Mouse (Mus musculus): ENCODE results near the gene Srr.

The Srr gene

DNA sequence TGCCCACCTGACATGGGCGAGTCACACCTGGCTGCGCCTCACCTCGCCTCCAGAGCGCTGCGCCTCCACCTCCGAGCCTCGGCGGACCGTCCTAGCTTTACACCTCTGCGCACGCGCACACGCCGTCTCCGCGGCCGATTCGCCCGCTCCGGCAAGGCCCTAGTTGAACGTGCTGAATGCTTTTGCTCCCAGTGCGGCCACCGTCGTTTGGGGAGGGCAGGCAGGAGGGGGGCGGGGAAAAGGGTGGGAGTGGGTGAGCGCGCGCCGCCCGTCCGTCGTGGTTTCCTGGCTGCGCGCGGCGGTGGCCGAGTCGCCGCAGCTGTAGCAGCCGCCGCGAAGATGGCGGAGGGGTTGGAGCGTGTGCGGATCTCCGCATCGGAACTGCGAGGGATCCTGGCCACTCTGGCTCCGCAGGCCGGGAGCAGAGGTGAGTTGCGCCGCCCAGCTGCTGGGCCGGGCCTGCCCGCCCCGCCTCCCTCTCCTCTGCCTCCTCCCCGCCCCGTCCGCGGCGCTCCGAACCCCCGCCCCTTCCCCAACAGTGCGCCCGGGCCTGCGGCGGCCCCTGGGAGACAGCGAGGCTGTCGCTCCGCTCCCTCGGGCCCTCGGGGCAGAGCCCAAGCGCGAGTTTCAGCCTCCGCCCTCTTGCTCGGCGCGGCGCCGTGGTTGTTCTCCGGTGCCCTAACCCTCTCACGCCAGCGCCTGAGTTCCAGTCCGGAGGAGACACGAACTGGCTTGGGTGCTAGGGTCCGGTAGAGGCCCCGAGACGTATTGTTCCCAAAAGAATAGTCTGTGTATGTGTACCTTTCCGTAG, at the start of gene Srr, which contains the start of gene Smg6:
Gene Srr (minus strand): TSS at position 372 of the 811 bp plus-strand sequence.
Gene Smg6 (plus strand): TSS at position 247 of the 811 bp plus-strand sequence.
- peak; percentile 83 for ATAC-seq (ENCODE audit: low TSS enrichment)

DNA sequence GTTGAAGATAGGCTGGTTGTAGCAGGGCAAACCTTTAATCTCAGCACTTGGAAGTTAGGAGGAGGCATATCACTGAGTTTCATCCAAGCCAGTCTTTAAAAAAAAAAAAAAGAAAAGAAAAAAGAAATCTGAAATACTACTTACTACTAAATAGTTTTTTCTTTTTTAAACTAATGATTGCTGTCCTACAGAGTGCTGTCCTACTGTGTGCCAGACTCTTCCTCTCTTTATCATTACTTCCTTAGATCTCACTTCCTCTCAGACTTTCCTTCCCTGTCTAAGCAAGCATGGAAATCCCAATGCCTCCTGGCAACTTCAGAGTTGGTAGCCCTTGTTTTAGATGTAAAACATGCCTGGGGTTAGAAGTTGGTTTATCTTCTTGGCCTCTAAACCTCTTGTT, 48.9 kb upstream of the Srr start:
- ATAC-seq (ENCODE audit: low TSS enrichment): no peak

DNA sequence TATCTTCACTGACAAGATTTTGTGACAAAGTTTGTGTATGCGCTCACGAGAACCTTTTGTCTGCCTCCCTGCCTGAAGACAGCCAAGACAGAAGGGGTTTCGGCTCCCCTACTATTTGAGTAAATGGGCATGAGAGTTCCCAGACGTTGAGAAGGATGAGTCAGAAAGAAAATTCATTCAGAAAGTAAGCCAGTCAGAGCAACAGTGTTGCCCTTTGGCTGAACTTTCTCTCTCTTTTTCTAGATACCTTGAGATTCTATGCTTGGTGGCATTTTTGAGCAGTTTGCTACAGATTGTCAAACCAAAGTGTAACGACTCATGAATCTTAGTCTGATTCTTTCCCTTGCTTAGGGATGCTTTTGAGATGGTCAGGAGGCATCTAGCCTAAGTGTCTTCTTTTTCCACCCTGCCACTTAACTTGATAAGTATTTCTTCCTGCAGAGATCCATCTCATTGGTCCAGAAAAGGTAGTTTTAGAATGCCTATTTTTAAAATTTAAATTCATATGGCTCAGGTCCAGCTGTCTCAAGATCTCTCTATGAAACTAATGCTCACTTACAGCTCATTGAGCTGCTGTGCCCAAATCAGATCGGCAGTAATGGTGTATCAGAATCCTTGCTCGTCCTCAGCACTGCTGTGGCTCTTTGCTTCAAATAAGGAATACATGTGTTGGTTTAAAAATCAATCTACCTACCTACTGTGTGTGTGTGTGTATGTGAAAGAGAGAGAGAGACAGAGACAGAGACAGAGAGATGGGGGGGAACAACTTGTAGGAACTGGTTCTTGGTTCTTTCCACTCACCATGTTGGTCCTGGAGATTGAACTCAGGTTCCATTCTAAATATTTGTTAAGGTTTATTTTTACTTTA, 47.8 kb upstream of the Srr start:
- ATAC-seq (ENCODE audit: low TSS enrichment): no peak

DNA sequence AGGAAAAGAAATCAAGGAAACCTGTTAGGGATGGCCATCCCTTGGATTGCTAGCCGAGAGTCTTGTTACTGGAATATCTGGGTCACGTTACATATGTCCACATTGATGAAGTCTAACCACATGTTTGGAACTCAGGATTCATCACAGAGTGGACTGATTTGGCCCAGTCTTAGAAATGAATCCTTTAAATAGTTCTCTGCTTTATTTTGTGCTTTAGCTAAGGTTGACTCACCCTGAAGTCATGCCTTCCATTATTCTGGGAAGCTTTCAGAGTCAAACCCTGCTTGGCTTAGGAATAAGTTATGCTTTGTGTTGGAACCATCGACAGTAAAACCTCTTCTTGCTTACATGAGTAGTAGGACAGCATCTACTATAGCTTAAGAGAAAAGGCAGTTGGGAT, 39.8 kb upstream of the Srr start:
- no peak for ATAC-seq (ENCODE audit: low TSS enrichment)

DNA sequence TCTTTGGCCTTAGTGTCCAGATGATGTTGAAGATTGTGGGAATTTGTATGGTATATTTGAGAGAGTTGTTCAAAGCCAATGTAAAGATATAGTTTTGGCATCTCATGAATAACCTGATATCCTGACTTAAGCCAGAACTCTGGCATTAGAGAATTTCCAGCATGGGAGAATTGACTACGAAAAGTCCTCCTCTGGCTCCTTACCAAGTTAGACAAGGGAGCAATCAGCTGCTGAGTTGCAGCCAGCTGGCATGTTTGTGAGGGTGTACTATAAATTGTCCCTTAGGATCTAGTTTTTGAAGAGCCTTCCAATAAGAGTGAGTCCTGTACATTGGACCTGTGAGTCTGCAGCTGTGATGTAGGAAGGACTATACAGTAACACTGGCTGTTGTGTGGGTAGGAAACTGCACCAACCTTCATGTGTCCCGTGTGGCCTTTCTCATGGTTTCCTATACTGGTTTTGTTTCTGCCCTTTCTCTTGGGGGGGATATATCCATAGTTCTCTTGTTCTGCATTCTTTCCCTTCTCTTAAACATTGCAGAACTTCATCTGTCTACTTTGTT, 37.2 kb upstream of the Srr start:
- no peak; the same call in 1 of the 2 replicates for ATAC-seq (ENCODE audit: low TSS enrichment)

DNA sequence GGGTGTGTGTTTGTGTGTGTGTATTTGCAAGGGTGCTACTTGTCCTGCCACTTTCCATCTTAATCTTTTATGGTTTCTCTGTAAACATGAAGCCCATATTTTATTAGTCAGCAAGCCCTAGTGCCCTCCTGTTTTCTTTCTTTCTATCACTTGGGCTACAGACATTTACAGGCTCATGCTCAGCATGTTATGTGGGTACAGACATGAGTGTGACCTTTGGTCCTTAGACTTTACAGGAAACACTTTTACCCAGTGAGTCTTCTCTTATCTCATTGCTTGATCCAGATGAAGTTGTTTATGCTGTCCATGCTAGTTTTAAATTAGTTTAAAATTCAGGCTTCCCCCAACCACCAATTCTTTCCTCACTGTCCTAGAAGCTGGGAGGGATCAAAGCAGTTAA, 36.2 kb upstream of the Srr start:
- ATAC-seq (ENCODE audit: low TSS enrichment): no peak

DNA sequence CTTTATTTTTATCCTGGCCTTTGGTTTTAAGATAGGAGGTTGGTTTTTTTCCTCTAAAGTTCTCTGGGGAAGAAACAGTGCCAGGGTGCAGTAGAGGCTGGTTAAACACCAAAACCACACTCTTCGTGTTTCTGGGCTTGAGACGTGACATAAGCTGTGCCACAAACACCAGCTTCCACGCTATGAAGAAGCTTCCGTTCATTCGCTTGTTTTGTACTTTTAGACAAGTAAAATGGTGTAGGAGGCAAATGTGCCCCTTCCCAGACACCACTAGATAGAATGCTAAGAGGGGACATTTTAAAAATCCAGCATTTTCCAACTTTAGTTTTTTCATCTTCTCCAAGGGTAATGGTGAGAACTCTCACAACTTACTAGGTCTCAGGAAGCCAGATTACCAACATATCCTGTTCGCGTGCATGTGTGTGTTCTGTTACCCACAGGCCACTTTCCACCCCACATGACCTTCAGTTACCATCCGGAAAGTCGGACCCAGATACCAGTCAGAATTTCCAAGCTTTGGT, 34.3 kb upstream of the Srr start:
- no peak for ATAC-seq (ENCODE audit: low TSS enrichment)

DNA sequence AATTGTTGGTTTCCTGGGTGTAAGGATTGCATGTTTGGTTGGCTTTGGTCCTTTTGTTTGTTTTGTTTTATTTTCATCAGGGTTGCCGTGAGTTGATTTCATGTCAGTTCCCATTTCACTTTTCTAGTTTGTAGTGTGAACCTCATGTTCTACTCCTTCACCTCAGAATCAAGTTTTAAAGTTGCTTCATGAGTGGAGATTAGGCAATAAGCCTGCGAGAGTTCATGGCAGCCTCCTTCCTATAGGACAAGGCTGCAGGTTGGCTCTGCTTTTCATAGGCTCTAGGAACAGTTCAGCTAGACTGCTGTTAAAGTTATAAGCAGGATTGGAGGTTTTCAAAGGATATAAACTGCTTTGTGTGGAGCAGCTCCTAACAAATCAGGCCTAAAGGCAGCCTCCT, 33.8 kb upstream of the Srr start:
- ATAC-seq (ENCODE audit: low TSS enrichment): no peak

DNA sequence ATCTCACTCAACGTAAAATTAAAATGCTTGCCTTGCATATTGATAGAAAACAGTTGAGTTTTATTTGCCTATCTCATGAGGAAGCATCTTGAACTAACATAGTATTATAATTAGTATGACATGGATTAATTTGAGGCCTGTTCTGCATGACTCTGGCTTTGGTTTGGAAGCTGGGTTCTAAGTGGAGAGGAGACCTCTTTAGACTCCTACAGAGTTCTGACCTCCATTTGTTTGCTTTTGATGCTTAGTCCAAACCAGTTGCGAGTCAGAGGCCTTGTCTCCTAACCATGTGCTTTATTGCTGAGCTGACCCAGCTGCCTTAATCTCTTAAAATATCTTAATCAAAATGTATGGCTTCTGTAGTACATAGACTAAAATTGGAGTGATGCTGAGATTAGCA, 31.9 kb upstream of the Srr start:
- no peak for ATAC-seq (ENCODE audit: low TSS enrichment)

DNA sequence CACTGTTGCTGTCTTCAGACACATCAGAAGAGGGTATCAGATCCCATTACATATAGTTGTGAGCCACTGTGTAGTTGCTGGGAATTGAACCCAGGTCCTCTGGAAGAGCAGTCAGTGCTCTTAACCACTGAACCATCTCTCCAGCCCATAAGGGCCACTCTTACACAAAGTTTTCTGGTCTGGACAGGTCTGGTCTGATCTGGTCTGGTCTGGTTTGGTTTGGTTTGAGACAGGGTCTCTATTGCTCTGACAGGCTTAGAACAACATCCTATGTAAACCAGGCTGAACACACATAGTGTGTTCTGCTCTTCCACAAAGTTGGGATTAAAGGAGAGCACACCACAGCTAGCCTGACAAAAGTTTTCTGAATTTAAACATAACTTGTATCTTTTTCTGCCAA, 30.3 kb upstream of the Srr start:
- ATAC-seq (ENCODE audit: low TSS enrichment): no peak

DNA sequence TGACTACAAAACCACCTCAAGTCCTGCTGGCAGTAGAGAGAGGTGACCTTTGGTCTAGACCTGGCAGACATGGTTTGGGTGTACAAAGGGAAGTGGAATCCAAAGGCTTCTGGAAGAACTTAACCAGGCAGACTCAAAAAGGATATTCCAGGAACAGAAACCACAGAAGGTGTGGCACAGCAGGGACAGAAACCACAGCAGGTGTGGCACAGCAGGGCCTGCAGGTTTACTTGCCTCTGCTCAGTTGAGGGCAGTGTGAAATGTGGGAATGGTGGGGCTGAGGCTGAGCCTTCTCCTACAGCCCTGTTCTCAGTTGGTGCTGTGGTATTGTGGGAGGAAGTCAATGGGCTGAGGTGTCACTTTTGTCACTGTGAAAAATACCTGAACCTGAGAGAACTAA, 29.2 kb upstream of the Srr start:
- ATAC-seq (ENCODE audit: low TSS enrichment): no peak

DNA sequence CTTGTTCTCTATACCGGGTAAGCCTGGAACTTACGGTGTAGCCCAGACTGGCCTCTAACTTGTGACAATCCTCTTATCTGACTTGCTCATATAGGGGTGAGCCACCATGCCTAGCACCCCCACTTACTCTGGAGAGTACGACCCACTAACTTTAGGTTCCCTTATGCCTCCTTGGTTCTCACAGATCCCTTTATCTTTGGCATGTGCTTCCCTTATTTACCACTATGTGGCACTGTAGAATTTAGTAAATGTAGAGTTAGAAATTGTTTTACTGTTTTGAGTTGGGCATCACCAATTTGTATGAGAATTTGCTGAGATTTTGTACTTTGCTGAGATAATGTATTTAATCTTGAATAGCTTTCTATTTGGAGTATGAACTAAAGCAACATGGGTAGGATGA, 20.6 kb upstream of the Srr start:
- peak; percentile 34; the same call in 1 of the 2 replicates for ATAC-seq (ENCODE audit: low TSS enrichment)

DNA sequence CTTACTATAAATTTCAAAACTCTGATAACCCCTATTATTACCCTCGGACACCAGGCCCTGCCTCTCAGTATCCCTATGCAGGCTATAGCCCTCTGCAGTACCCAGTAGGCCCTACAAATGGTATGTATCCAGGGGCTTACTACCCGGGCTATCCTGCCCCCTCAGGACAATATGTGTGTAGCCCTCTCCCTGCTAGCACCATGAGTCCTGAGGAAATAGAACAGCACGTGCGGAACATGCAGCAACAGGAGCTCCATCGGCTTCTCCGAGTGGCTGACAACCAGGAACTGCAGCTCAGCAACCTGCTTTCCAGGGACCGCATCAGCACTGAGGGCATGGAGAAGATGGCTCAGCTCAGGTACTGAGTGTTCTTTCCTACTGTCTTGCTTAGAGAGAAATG, 4.6 kb upstream of the Srr start:
- ATAC-seq (ENCODE audit: low TSS enrichment): no peak

DNA sequence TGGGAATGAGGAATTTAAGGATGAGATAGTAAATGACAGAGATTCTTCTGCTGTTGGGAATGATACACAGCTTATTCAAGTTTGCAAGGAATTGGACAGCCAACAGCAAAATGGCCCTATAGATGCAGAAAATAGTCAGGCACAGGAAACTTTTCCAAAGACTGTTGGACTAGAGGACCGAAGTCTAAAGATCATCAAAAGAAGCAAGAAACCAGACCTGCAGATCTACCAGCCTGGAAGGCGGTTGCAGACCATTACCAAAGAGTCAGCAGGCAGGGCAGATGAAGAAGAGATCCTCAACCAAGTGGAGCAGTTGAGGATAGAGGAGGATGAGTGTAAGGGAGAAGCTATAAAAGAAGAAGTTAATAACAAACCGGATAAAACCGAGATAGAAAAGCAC, 3.4 kb upstream of the Srr start:
- ATAC-seq (ENCODE audit: low TSS enrichment): no peak

DNA sequence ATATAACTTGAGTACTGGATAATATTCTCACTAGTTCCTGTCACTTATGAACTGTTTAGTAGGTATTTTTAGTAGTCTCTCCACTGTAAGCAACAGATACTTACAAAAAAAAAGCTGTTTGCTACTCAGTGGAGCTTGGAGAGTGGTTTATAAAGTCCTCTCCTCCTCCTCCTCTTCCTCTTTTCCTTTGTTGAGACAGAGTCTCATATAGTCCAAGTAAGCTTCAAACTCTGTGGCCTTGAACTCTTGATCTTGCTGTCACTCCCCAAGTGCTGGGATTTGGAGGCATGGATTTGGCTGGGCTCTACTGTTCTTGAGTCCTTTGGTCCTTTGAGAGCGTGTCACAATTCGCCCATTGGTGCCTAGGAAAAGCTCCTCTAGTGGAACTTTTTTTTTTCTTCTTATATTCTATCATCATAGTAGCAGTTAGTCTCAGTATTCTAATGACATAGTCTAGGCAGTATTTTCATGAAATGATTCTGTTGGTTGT, 1.5 kb upstream of the Srr start:
- ATAC-seq (ENCODE audit: low TSS enrichment): no peak

DNA sequence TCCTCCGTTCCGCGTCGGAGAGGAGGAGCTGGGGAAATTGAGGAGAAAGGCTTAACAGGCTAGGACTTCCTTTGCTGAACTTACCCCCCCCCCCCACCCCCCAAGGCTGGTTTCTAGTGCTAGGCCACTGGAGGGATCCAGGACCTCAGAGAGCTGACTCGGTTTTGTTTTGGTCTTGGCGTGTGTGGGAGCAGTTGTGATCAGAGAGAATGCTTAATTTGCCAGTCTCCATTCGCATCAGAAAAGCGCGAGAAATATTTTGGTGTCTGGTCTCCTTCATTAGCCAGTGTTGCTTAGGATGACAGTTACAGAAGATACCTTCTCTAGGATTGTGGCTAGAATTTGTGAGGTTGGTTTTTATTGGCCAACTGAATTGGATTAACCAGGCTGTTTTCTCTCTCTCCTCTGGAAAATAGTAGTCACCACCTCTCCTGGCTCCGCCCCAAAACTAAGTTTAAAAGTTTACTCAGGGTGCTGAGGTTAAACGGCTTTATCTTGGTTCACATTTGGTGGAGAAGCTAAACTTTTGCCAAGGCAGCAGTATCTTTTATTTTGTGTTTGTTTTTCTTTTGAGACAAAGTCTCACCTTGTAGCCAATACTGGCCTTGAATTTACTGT, 749 bp upstream of the Srr start:
- ATAC-seq (ENCODE audit: low TSS enrichment): peak; percentile 11; the same call in 1 of the 2 replicates

DNA sequence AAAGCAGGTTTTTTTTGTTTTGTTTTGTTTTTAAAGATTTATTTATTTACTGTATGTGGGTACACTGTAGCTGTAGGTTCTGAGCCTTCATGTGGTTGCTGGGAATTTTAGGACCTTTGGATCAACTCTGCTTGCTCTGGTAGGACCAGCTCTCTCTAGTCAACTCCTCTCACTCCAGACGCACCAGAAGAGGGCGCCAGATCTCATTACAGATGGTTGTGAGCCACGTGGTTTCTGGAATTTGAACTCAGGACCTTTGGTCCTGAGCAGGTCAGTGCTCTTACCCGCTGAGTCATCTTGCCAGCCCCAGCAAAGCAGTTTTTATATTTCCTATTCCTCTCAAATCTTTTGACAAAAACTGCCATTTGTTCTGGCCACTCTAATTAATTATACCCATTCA, 1.6 kb downstream of the Srr start:
- ATAC-seq (ENCODE audit: low TSS enrichment): no peak

DNA sequence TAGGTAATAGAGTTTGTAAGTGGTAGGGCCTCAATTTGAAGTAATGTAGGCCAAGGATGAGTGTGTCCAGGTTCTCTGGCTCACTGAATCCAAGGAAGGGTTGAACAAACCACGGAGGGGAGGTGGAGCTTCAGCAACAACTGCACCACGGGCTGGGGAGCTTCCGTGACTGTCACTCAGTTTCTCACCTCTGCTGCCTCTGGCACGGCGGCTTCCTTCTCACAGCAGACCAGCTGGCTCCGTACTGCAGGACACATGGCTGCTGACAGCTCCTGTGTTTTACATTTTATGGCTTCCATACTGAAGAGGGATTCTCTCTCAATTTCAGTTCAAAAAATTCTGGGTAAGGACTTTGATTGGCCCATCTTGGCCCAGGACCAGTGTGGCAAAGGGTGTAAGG, 6.5 kb downstream of the Srr start:
- ATAC-seq (ENCODE audit: low TSS enrichment): peak; percentile 72; the same call in 1 of the 2 replicates

DNA sequence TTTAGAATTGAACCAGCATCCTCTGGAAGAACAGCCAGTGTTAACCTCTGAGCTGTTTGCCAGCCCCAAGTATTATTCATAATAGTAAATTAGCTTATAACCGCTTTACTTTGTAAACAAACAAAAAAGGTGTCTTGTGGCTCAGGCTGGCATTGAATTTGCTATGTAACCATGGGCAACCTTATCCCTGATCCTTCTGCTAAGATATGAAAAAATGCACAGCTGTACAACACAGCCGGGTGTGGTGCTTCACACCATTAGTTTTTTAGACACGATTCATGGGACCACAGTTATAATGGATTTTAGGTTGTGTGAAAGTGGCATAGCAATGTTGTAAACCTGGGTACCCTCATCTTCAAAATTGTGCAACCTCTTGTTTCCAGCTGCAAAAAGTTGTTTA, 13.3 kb downstream of the Srr start:
- ATAC-seq (ENCODE audit: low TSS enrichment): no peak

DNA sequence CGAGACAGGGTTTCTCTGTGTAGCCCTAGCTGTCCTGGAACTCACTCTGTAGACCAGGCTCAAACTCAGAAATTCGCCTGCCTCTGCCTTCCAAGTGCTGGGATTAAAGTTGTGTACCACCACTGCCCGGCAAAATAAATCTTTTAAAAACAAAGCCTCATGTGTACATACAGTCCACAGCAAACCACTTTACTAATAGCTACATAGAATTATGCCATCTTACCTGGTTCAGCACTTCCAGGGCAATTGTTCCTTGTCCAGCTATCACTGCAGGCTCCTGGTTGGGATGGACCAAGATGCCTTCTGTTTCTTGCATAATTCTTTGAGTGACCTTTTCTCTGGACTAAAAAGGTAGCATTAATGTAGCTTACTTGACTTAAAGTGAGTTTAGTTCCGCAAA, 15.8 kb downstream of the Srr start:
- ATAC-seq (ENCODE audit: low TSS enrichment): no peak

DNA sequence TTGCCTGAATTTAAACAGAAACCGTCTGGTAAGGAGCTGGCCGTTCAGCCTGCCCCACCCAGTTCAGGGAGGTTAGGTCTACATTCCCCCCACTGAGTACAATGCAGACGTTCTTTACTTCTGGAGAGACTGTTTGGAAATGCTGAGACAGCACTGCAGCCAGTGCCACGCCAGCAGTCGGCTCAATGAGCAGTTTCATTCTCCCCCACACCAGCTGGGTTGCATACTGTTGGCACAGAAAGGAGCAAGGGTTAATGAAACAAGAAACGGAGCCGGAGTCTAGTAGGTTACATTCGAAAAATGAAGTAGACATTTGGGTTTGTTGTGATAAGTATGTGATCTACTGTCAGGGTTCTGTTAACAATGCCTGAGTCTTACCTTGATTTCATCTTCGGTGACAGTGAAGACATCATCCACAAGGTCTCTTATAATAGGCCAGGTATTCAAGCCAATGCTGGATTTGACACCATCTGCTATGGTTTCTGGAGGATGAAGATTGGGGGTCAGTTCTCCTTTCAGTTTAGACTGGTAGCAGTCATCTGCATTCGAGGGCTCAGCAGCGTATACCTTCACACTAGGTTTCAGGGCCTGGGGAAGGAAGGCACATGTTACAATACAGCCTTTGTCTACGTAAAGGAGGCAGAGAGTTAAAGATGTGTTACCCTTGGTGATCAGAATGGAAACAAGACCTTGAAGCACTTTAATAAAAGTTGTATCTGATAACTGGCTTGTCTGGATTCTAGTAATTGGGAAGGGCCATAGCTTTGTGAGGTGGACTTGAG, 16.9 kb downstream of the Srr start:
- 0 out of 2 replicates have a peak, but pooled peaks have one; percentile 27 for ATAC-seq (ENCODE audit: low TSS enrichment)

All from frontal cortex, adult (tissue).